Mouse (Mus musculus) bone marrow, adult 2 months (tissue): Measurements from ENCODE around the gene Kansl2.

Source experiments
- CTCF ChIP-seq: fragments of 200-500 bp; IDR thresholded peaks from 2 replicates; pipeline ENCODE4 v1.5.1; 2011; ENCODE audit warnings: low read length, control low read depth; ENCODE audit not compliant: control insufficient read depth, insufficient read depth
- POLR2A ChIP-seq: fragments of 200-500 bp; IDR thresholded peaks from 2 replicates; pipeline ENCODE4 v1.6.1; 2011; ENCODE audit warnings: low read depth, mild to moderate bottlenecking, control low read depth, low read length, borderline replicate concordance; ENCODE audit not compliant: control insufficient read depth

GRCm38 (mm10) chr15:98569795-98570365 is 35.8 kb upstream of the Kansl2 start:
- no peak for TF ChIP-seq POLR2A
- TF ChIP-seq CTCF, result no peak
